Mouse (Mus musculus) liver, adult 2 months (tissue): Measurements from ENCODE around the gene Cfap97d1.

Experiments
- CTCF ChIP-seq: fragments of 200-500 bp; IDR thresholded peaks from 2 replicates; pipeline ENCODE4 v1.5.1; 2011; ENCODE audit warnings: low read depth, low read length, control low read depth
- POLR2A ChIP-seq: fragments of 200-500 bp; IDR thresholded peaks from 2 replicates; pipeline ENCODE4 v1.6.1; 2011; ENCODE audit warnings: low read length, control low read depth; ENCODE audit not compliant: insufficient read depth; ENCODE audit errors: extremely low read depth

DNA sequence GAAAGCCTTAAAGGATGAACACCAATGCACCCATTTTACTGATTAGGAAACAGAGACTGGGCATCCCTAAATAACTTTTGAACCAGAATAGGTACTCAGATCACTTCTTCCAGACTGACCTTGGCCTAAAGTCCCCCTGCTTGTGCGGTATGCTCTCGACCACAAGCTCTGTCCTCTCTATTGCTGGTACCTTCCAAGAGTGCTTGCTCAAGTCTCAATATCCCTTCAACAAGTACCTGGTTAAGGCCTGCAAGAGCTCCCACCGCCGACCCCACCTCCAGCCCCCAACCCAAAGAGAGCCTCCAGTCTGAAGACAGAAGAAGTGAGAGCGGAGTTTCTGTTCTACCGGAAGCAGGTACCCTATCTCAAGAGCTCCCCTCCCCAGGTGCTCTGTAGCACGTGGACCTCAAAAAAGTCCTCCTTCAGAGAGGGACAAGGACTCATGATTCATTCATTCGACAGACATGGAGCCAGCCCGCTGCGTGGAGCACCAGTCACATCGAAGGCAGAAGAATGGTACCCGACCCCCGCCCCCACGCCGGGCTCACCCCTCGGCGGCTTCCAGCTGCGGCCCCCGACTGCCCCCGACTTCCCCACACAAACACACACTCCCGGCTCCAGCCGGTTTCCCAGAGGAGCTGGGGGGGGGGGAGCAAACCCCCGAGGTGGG lies 42.0 kb downstream of the Cfap97d1 start:
- no peak for TF ChIP-seq CTCF
- no peak for TF ChIP-seq POLR2A
